Mouse (Mus musculus) stomach, postnatal 0 days (tissue): Measurements from ENCODE around the gene Ryr2.

Experiments used
- CTCF ChIP-seq: IDR thresholded peaks from 2 replicates; pipeline ENCODE4 v1.5.1; 2016; ENCODE audit warnings: antibody characterized with exemption, low read depth, mild to moderate bottlenecking, moderate library complexity
- EP300 ChIP-seq: optimal IDR thresholded peaks from 2 replicates; pipeline ENCODE3; 2016; ENCODE audit warnings: antibody characterized with exemption

DNA sequence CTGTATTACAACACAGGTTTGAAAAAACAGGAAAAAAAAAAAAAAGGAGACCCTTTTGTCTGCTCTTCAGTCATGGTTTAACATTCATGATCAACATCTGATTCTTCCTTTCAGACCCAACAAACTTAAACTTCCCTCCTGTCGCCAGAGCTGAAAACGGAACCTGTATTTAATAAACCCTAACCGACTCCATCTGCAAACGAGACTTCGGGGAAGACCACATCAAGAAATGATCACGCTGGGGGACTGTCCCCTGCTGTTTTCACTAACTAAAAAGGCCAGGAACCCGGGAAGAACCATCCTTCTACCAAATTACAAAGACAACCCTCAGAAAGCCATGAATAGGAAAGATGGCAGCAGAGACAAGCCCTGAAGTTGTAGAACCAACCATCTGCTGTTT, 482.2 kb downstream of the Ryr2 start:
- no peak for TF ChIP-seq CTCF
- TF ChIP-seq EP300, result no peak
